Mouse (Mus musculus): ENCODE results near the gene Ptpa. TPM values are rescaled to one million over a fixed set of nuclear protein-coding genes. Genes with fewer than 3 reads are reported as not detected.

Ptpa gene
- total and polyA plus RNA-seq, 2 experiments from 2014 or later = 138 to 147 TPM

DNA sequence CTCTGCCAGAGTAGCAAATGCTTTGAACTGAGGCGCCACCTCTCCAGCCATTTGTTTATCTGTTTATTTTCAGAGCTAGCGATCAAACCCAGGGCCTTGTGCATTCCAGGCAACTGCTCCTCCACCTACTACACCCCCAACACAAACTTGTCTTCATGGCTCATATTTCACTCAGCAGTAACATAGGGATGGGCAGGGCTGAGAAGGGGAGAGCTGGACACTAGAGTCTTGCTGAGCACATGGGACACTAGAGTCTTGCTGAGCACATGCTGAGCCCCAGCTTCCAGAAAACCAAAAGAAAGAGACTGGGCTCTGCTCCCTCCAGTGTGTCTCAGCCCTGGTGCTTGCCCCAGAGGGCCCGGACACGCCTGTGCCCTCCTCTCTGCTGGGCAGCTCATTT lies 50.9 kb downstream of the Ptpa start:
- H3K4me2 ChIP-seq (ENCODE audit: low read depth, low read length, poor library complexity, severe bottlenecking) = no peak overlapping the region
- 89% methylated on average over 4 of the region's 4 CpGs for WGBS
- no peaks in the 10 kb centered on the region for H3K27me3 ChIP-seq (ENCODE audit: insufficient read depth, low read length)
- no peaks in the 10 kb centered on the region for H3K36me3 ChIP-seq (ENCODE audit: insufficient read depth, low read length)
- ATAC-seq (ENCODE audit: low FRiP score) (no peak), DNase-seq (ENCODE audit: low spot score) (no peak)
- no peak for TF ChIP-seq CTCF (IDR thresholded peaks at IDR 0.05)
- no peak overlapping the region for H3K4me3 ChIP-seq (ENCODE audit: low read depth, low read length)
- no peak overlapping the region for H3K27ac ChIP-seq (ENCODE audit: low read depth, low read length)
- no peak overlapping the region for H3K9ac ChIP-seq (replicated peaks; ENCODE audit: low read length, poor library complexity, severe bottlenecking)
- H3K4me1 ChIP-seq (ENCODE audit: insufficient read depth, low read length) = peaks cover 25% of the 10 kb centered on the region; the same call in 1 of the 2 replicates
- no peaks in the 10 kb centered on the region for H3K9me3 ChIP-seq (ENCODE audit: low read length)

GRCm38 (mm10) chr2:30469009-30469408 lies 53.2 kb downstream of the Ptpa start:
- ATAC-seq (ENCODE audit: low FRiP score) = no peak
- Histone ChIP-seq H3K4me3 (ENCODE audit: low read depth, low read length) (no peak overlapping the region), H3K4me2 (ENCODE audit: low read depth, low read length, poor library complexity, severe bottlenecking) (peak overlapping the region; percentile 98), H3K9ac (replicated peaks; ENCODE audit: low read length, poor library complexity, severe bottlenecking) (peak overlapping the region; percentile 69), H3K36me3 (ENCODE audit: insufficient read depth, low read length) (no peaks in the 10 kb centered on the region), H3K4me1 (ENCODE audit: insufficient read depth, low read length) (peaks cover 17% of the 10 kb centered on the region; the same call in 1 of the 2 replicates), H3K27ac (ENCODE audit: low read depth, low read length) (peak overlapping the region; percentile 80), H3K9me3 (ENCODE audit: low read length) (no peaks in the 10 kb centered on the region), H3K27me3 (ENCODE audit: insufficient read depth, low read length) (no peaks in the 10 kb centered on the region)
- WGBS = 54% methylated on average over 6 of the region's 6 CpGs
- TF ChIP-seq CTCF (IDR thresholded peaks at IDR 0.05) = no peak
- no peak for DNase-seq (ENCODE audit: low spot score)

DNA sequence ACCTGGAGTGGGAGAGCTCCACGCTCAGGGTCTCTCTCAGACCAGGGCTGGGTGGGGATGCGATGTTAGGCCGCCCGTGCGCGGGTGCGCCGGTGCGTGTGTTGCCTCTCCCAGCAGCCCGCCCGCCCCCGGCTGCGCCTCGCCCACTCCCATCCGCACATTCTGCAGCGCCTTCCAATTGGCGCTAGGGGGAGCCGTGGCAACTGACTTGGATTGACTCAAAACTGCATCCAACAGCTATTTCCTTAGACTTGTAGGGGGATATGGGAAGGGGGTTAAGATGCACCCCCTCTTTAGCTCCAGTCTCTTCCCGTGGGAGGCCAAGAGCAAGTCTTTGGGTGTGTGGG lies 53.9 kb downstream of the Ptpa start:
- peaks cover 21% of the 10 kb centered on the region; the same call in 1 of the 2 replicates for H3K4me1 ChIP-seq (ENCODE audit: insufficient read depth, low read length)
- peak overlapping the region; percentile 80 for H3K27ac ChIP-seq (ENCODE audit: low read depth, low read length)
- no peaks in the 10 kb centered on the region for H3K36me3 ChIP-seq (ENCODE audit: insufficient read depth, low read length)
- DNase-seq (ENCODE audit: low spot score) (peak; percentile 93), ATAC-seq (ENCODE audit: low FRiP score) (peak; percentile 45; the same call in 1 of the 2 replicates)
- peak overlapping the region; percentile 69 for H3K9ac ChIP-seq (replicated peaks; ENCODE audit: low read length, poor library complexity, severe bottlenecking)
- H3K4me3 ChIP-seq (ENCODE audit: low read depth, low read length) = peak overlapping the region; percentile 87
- H3K4me2 ChIP-seq (ENCODE audit: low read depth, low read length, poor library complexity, severe bottlenecking) = peak overlapping the region; percentile 98
- 1% methylated on average over 19 of the region's 19 CpGs for WGBS
- no peaks in the 10 kb centered on the region for H3K9me3 ChIP-seq (ENCODE audit: low read length)
- peak; percentile 89 for TF ChIP-seq CTCF (IDR thresholded peaks at IDR 0.05)
- no peaks in the 10 kb centered on the region for H3K27me3 ChIP-seq (ENCODE audit: insufficient read depth, low read length)

DNA sequence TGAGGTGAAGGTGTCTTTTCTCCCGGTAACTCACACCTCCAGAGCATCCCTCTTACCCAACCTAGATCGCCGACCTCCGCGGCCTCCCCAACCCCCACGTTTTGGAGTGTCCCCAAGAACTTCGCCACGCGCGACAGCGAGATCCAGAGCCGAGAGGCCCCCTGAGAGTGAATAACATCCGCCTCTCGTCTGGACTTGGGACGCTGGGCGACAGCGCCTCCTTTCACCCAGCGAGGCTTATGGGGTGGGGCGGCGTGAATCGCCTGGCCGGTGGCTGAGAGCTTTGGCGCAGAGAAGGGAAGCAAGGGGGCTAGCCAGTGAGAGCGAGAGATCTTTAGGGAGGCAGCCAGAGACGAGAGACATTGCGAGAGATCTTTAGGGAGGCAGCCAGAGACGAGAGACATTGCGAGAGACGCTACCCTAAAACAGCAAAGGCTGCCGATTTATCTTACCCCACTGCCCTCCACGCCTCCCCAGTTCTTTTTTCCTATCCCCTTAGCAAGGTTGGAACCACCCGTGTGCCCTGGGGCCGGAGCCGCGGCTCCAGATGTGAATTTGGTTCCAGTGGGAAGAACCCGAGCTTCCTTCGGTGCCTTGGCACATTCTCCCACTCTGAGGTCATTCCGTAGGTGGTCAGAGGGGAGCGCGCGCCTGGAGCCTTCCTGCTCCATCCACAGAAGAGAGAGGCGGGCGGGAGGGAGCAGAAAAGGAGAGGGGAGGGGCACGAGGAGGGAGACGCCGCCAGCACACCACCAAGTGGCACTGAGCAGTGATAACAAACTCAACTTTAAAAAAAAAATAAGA lies 54.5 kb downstream of the Ptpa start:
- peaks cover 21% of the 10 kb centered on the region; the same call in 1 of the 2 replicates for H3K4me1 ChIP-seq (ENCODE audit: insufficient read depth, low read length)
- DNase-seq (ENCODE audit: low spot score) = peak; percentile 79
- H3K9ac ChIP-seq (replicated peaks; ENCODE audit: low read length, poor library complexity, severe bottlenecking) = peak overlapping the region; percentile 69
- H3K4me2 ChIP-seq (ENCODE audit: low read depth, low read length, poor library complexity, severe bottlenecking) = peak overlapping the region; percentile 98
- H3K9me3 ChIP-seq (ENCODE audit: low read length) = no peaks in the 10 kb centered on the region
- peak overlapping the region; percentile 80 for H3K27ac ChIP-seq (ENCODE audit: low read depth, low read length)
- peak overlapping the region; percentile 87 for H3K4me3 ChIP-seq (ENCODE audit: low read depth, low read length)
- under 1% methylated on average over 46 of the region's 46 CpGs for WGBS
- peak; percentile 47; the same call in 1 of the 2 replicates for TF ChIP-seq CTCF (IDR thresholded peaks at IDR 0.05)
- H3K27me3 ChIP-seq (ENCODE audit: insufficient read depth, low read length) = no peaks in the 10 kb centered on the region
- no peaks in the 10 kb centered on the region for H3K36me3 ChIP-seq (ENCODE audit: insufficient read depth, low read length)
- ATAC-seq (ENCODE audit: low FRiP score) = 0 out of 2 replicates have a peak, but pooled peaks have one; percentile 2

- Histone ChIP-seq H3K4me1 (ENCODE audit: insufficient read depth, low read length) (peaks cover 21% of the 10 kb centered on the region; the same call in 1 of the 2 replicates), H3K9ac (replicated peaks; ENCODE audit: low read length, poor library complexity, severe bottlenecking) (no peak overlapping the region)
- 2% methylated on average over 8 of the region's 8 CpGs for WGBS
These were observed 55.2 kb downstream of the Ptpa start for GRCm38 (mm10) chr2:30471051-30471450.

More at GRCm38 (mm10) chr2:30471051-30471450, 55.2 kb downstream of the Ptpa start:
- TF ChIP-seq CTCF (IDR thresholded peaks at IDR 0.05) = no peak
- Histone ChIP-seq H3K27ac (ENCODE audit: low read depth, low read length) (peak overlapping the region; percentile 12; the same call in 1 of the 2 replicates), H3K27me3 (ENCODE audit: insufficient read depth, low read length) (no peaks in the 10 kb centered on the region), H3K4me2 (ENCODE audit: low read depth, low read length, poor library complexity, severe bottlenecking) (peak overlapping the region; percentile 98), H3K9me3 (ENCODE audit: low read length) (no peaks in the 10 kb centered on the region), H3K36me3 (ENCODE audit: insufficient read depth, low read length) (no peaks in the 10 kb centered on the region), H3K4me3 (ENCODE audit: low read depth, low read length) (peak overlapping the region; percentile 87)
- DNase-seq (ENCODE audit: low spot score) = no peak
- no peak for ATAC-seq (ENCODE audit: low FRiP score)
